Mouse (Mus musculus) stomach, postnatal 0 days (tissue): Measurements from ENCODE around the gene Nhp2.

Experiments
- CTCF ChIP-seq: IDR thresholded peaks from 2 replicates; pipeline ENCODE4 v1.5.1; 2016; ENCODE audit warnings: antibody characterized with exemption, low read depth, mild to moderate bottlenecking, moderate library complexity
- EP300 ChIP-seq: optimal IDR thresholded peaks from 2 replicates; pipeline ENCODE3; 2016; ENCODE audit warnings: antibody characterized with exemption

DNA sequence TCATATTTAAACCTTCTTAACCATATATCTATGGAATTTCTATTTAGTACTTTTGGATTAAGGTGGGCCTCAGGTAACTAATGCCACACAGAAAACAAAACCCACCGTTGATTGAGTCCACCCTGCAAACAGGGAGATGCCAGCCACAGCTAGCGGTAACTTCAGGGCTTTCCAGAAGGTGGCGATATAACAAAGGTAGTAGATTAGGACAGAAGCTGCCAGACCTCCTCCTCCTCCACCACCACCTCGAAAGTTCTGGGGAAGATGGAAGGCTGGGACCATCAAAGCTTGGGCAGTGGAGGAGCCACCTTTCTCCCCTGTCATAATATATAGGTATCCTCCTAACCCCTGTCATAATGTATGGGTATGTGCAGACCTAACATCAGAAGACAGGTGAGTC is 1.8 kb upstream of the Nhp2 start:
- TF ChIP-seq CTCF (peak; percentile 91), EP300 (no peak)
